Mouse (Mus musculus) forebrain, embryonic 13.5 days (tissue): Measurements from ENCODE around the gene Fam131c. TPM values are rescaled to one million over a fixed set of nuclear protein-coding genes. Genes with fewer than 3 reads are reported as not detected.
A peak's percentile ranks its signal among the peaks of the same experiment; 100 is the strongest.

Experiments used
- ATAC-seq: fragments of 200-750 bp; cut with Nextera tagmentation; 2 replicates; pipeline ENCODE4 v1.8.0; 2017
- H3K27ac ChIP-seq: fragments of 300-500 bp; sonication (generic); 2 replicates; pipeline ENCODE4 v1.5.1; 2015; ENCODE audit warnings: inconsistent platforms, mild to moderate bottlenecking, moderate library complexity
- H3K27me3 ChIP-seq: fragments of 300-500 bp; sonication (generic); 2 replicates; pipeline ENCODE4 v1.6.1; 2015; ENCODE audit warnings: mild to moderate bottlenecking, inconsistent platforms
- H3K36me3 ChIP-seq: fragments of 300-500 bp; sonication (generic); 2 replicates; pipeline ENCODE4 v1.6.1; 2015; ENCODE audit warnings: mild to moderate bottlenecking, inconsistent platforms; ENCODE audit not compliant: poor library complexity, severe bottlenecking
- H3K4me1 ChIP-seq: fragments of 300-500 bp; sonication (generic); 2 replicates; pipeline ENCODE4 v1.6.1; 2015; ENCODE audit warnings: inconsistent platforms
- H3K4me2 ChIP-seq: fragments of 300-500 bp; sonication (generic); 2 replicates; pipeline ENCODE4 v1.6.1; 2015; ENCODE audit warnings: inconsistent platforms, mild to moderate bottlenecking, moderate library complexity
- H3K4me3 ChIP-seq: fragments of 300-500 bp; sonication (generic); 2 replicates; pipeline ENCODE4 v1.5.1; 2015; ENCODE audit warnings: mild to moderate bottlenecking, inconsistent platforms
- H3K9ac ChIP-seq: fragments of 300-500 bp; sonication (generic); 2 replicates; pipeline ENCODE4 v1.6.1; 2015; ENCODE audit warnings: mild to moderate bottlenecking, inconsistent platforms
- H3K9me3 ChIP-seq: fragments of 300-500 bp; sonication (generic); replicated peaks from 2 replicates; pipeline ENCODE4 v1.6.1; 2016; ENCODE audit warnings: inconsistent platforms
- WGBS: fragments of 180-500 bp; shearing (Covaris S2); methylation state at CpG from one replicate; pipeline ENCODE4 v1.1.7; 2015; 5-methylcytosine and 5-hydroxymethylcytosine counted together
- polyA plus RNA-seq: library from polyadenylated mRNA; unstranded; fragments of >200 nt; fragmentation: Nextera tagmentation; extraction: Ambion mirVana; gene quantifications from 2 replicates; pipeline ENCODE4 v1.2.1, GENCODE M21; 2015

The Fam131c gene
- polyA plus RNA-seq, 1 experiment from 2014 or later, result 3.3 TPM

- H3K27me3 ChIP-seq, result peaks cover 26% of the 10 kb centered on the region
- H3K4me2 ChIP-seq, result no peak overlapping the region
- no peak for ATAC-seq
- no peak overlapping the region for H3K4me3 ChIP-seq
- peaks cover 9% of the 10 kb centered on the region for H3K4me1 ChIP-seq
- H3K27ac ChIP-seq, result no peak overlapping the region
- H3K9me3 ChIP-seq, result no peaks in the 10 kb centered on the region
- WGBS, result 26% methylated on average over 7 of the region's 7 CpGs
- H3K36me3 ChIP-seq, result no peaks in the 10 kb centered on the region
- no peak overlapping the region for H3K9ac ChIP-seq
Measured at GRCm38 (mm10) chr4:141360846-141361245, 7.2 kb upstream of the Fam131c start.

GRCm38 (mm10) chr4:141362937-141363548 lies 5.0 kb upstream of the Fam131c start:
- Histone ChIP-seq H3K4me3 (no peak overlapping the region), H3K4me1 (peaks cover 14% of the 10 kb centered on the region), H3K27me3 (peaks cover 47% of the 10 kb centered on the region), H3K36me3 (no peaks in the 10 kb centered on the region), H3K9me3 (no peaks in the 10 kb centered on the region), H3K9ac (no peak overlapping the region), H3K4me2 (0 out of 2 replicates have a peak overlapping the region, but pooled peaks have one; percentile 17), H3K27ac (no peak overlapping the region)
- peak; percentile 44; the same call in 1 of the 2 replicates for ATAC-seq
- WGBS, result 27% methylated on average over 11 of the region's 11 CpGs

GRCm38 (mm10) chr4:141365126-141365525 lies 2.9 kb upstream of the Fam131c start:
- H3K4me2 ChIP-seq, result no peak overlapping the region
- WGBS, result 52% methylated on average over 8 of the region's 8 CpGs
- H3K36me3 ChIP-seq, result no peaks in the 10 kb centered on the region
- no peak overlapping the region for H3K4me3 ChIP-seq
- peaks cover 14% of the 10 kb centered on the region for H3K4me1 ChIP-seq
- H3K27ac ChIP-seq, result no peak overlapping the region
- H3K9ac ChIP-seq, result no peak overlapping the region
- ATAC-seq, result no peak
- peaks cover 65% of the 10 kb centered on the region for H3K27me3 ChIP-seq
- no peaks in the 10 kb centered on the region for H3K9me3 ChIP-seq

- Histone ChIP-seq H3K9me3 (no peaks in the 10 kb centered on the region), H3K4me1 (peaks cover 12% of the 10 kb centered on the region), H3K4me2 (no peak overlapping the region), H3K27ac (no peak overlapping the region), H3K27me3 (peaks cover 66% of the 10 kb centered on the region), H3K4me3 (no peak overlapping the region), H3K36me3 (no peaks in the 10 kb centered on the region), H3K9ac (no peak overlapping the region)
- ATAC-seq, result no peak
- WGBS, result 67% methylated on average over 7 of the region's 7 CpGs
Measured at GRCm38 (mm10) chr4:141365876-141366275, 2.1 kb upstream of the Fam131c start.

GRCm38 (mm10) chr4:141372426-141372825 lies 4.4 kb downstream of the Fam131c start:
- Histone ChIP-seq H3K36me3 (no peaks in the 10 kb centered on the region), H3K27me3 (peaks cover 24% of the 10 kb centered on the region), H3K4me2 (no peak overlapping the region), H3K4me3 (no peak overlapping the region), H3K9me3 (no peaks in the 10 kb centered on the region), H3K4me1 (peaks cover 12% of the 10 kb centered on the region), H3K27ac (no peak overlapping the region), H3K9ac (no peak overlapping the region)
- WGBS, result 94% methylated on average over 5 of the region's 5 CpGs
- ATAC-seq, result no peak

GRCm38 (mm10) chr4:141379674-141380073 lies 11.7 kb downstream of the Fam131c start:
- Histone ChIP-seq H3K4me2 (no peak overlapping the region), H3K27me3 (peaks cover 46% of the 10 kb centered on the region), H3K4me3 (no peak overlapping the region), H3K36me3 (no peaks in the 10 kb centered on the region), H3K4me1 (peaks cover 11% of the 10 kb centered on the region), H3K27ac (no peak overlapping the region), H3K9me3 (no peaks in the 10 kb centered on the region), H3K9ac (no peak overlapping the region)
- 55% methylated on average over 8 of the region's 8 CpGs for WGBS
- ATAC-seq, result no peak

- Histone ChIP-seq H3K4me1 (peaks cover 11% of the 10 kb centered on the region), H3K27ac (no peak overlapping the region), H3K9me3 (no peaks in the 10 kb centered on the region), H3K4me2 (peak overlapping the region; percentile 62), H3K27me3 (peaks cover 52% of the 10 kb centered on the region), H3K36me3 (no peaks in the 10 kb centered on the region), H3K9ac (peak overlapping the region; percentile 34), H3K4me3 (peak overlapping the region; percentile 37)
- peak; percentile 46; the same call in 1 of the 2 replicates for ATAC-seq
- 2% methylated on average over 25 of the region's 25 CpGs for WGBS
Measured at GRCm38 (mm10) chr4:141382406-141382805, 14.4 kb downstream of the Fam131c start.

GRCm38 (mm10) chr4:141385275-141385674 lies 17.3 kb downstream of the Fam131c start:
- no peak for ATAC-seq
- Histone ChIP-seq H3K9ac (no peak overlapping the region), H3K4me3 (no peak overlapping the region), H3K27ac (no peak overlapping the region), H3K36me3 (no peaks in the 10 kb centered on the region), H3K9me3 (no peaks in the 10 kb centered on the region), H3K4me1 (peaks cover 13% of the 10 kb centered on the region), H3K4me2 (no peak overlapping the region), H3K27me3 (peaks cover 50% of the 10 kb centered on the region)
- 2% methylated on average over 7 of the region's 7 CpGs for WGBS

- 74% methylated on average over 7 of the region's 7 CpGs for WGBS
- peaks cover 41% of the 10 kb centered on the region for H3K27me3 ChIP-seq
- no peaks in the 10 kb centered on the region for H3K9me3 ChIP-seq
- no peak overlapping the region for H3K27ac ChIP-seq
- no peaks in the 10 kb centered on the region for H3K36me3 ChIP-seq
- no peak overlapping the region for H3K4me2 ChIP-seq
- H3K9ac ChIP-seq, result no peak overlapping the region
- H3K4me3 ChIP-seq, result no peak overlapping the region
- H3K4me1 ChIP-seq, result peaks cover 13% of the 10 kb centered on the region
- ATAC-seq, result no peak
Measured at GRCm38 (mm10) chr4:141386150-141386549, 18.1 kb downstream of the Fam131c start.

GRCm38 (mm10) chr4:141387093-141387784 lies 19.2 kb downstream of the Fam131c start:
- no peak overlapping the region for H3K9ac ChIP-seq
- no peak overlapping the region for H3K4me3 ChIP-seq
- peak; percentile 36; the same call in 1 of the 2 replicates for ATAC-seq
- no peak overlapping the region for H3K4me2 ChIP-seq
- H3K27me3 ChIP-seq, result peaks cover 30% of the 10 kb centered on the region
- peaks cover 10% of the 10 kb centered on the region for H3K4me1 ChIP-seq
- H3K9me3 ChIP-seq, result no peaks in the 10 kb centered on the region
- no peaks in the 10 kb centered on the region for H3K36me3 ChIP-seq
- H3K27ac ChIP-seq, result no peak overlapping the region
- 17% methylated on average over 5 of the region's 5 CpGs for WGBS

GRCm38 (mm10) chr4:141387933-141388332 lies 19.9 kb downstream of the Fam131c start:
- Histone ChIP-seq H3K4me2 (no peak overlapping the region), H3K9ac (no peak overlapping the region), H3K27me3 (peaks cover 23% of the 10 kb centered on the region), H3K36me3 (no peaks in the 10 kb centered on the region), H3K9me3 (no peaks in the 10 kb centered on the region), H3K4me3 (no peak overlapping the region), H3K27ac (no peak overlapping the region), H3K4me1 (peaks cover 4% of the 10 kb centered on the region; the same call in 1 of the 2 replicates)
- WGBS, result 66% methylated on average over 5 of the region's 5 CpGs
- no peak for ATAC-seq

- 71% methylated on average over 18 of the region's 18 CpGs for WGBS
Measured at GRCm38 (mm10) chr4:141389366-141390150, 21.5 kb downstream of the Fam131c start.

More at GRCm38 (mm10) chr4:141389366-141390150, 21.5 kb downstream of the Fam131c start:
- Histone ChIP-seq H3K27ac (no peak overlapping the region), H3K4me2 (no peak overlapping the region), H3K9ac (no peak overlapping the region), H3K36me3 (no peaks in the 10 kb centered on the region), H3K9me3 (no peaks in the 10 kb centered on the region), H3K4me3 (no peak overlapping the region), H3K4me1 (peaks cover 2% of the 10 kb centered on the region; the same call in 1 of the 2 replicates), H3K27me3 (peaks cover 10% of the 10 kb centered on the region)
- ATAC-seq, result no peak
